Comparison of ENCODE assay signal across 19 mouse cellular contexts in the genomic region with DNA sequence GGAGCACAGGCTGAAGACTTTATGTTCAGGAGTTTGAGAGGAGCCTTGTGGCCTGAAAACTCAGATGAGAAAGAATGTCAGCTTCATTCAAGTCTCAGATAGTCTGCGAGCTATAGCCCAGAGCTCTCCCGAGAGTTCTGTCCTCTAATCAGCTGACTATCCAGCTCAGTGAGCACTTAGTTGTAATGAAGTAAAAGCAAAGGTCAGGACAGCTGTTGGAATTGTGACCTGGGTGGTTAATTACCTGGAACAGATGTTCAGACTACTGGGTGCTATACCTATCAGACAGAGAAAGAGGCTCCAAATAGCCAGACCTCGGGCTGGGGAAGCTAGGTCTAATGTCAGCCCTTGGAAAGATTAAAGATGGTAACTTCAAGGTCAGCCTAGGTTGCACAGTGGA. TPM values are rescaled to one million over a fixed set of nuclear protein-coding genes. Genes with fewer than 3 reads are reported as not detected.
DNase-seq lines count a peak whose midpoint lies in the region; ATAC-seq and TF ChIP-seq lines count a peak whose summit lies in the region.
"Had no signal": no experiment of that assay in that cellular context is flagged by ENCODE, and none has a peak within 500 bp of the region (broad histone marks: within the 10 kb centered on the region; RNA-seq: fewer than 3 reads in every experiment).

No protein-coding gene starts in this region.

- H3K9me3 ChIP-seq in heart, embryonic 12.5 days (replicated peaks): no peaks in the 10 kb centered on the region
- no peaks in the 10 kb centered on the region for H3K9me3 ChIP-seq in kidney, embryonic 15.5 days (replicated peaks)
- H3K9me3 ChIP-seq in forebrain, embryonic 11.5 days (ENCODE audit: control insufficient read depth, low read length): no peaks in the 10 kb centered on the region
- H3K9me3 ChIP-seq: embryonic facial prominence, embryonic 15.5 days; forebrain, embryonic 12.5 days; midbrain, embryonic 15.5 days had no signal

- no peak overlapping the region for H3K4me3 ChIP-seq in heart, embryonic 12.5 days
- H3K4me3 ChIP-seq in kidney, adult 2 months (ENCODE audit: insufficient read depth, low read depth, low read length): no peak overlapping the region
- H3K4me3 ChIP-seq in kidney, embryonic 15.5 days (replicated peaks): no peak overlapping the region
- no peak overlapping the region for H3K4me3 ChIP-seq in forebrain, embryonic 11.5 days (ENCODE audit: low read depth, low read length)
- H3K4me3 ChIP-seq: embryonic facial prominence, embryonic 15.5 days; forebrain, embryonic 12.5 days; midbrain, embryonic 15.5 days had no signal

- peaks cover 78% of the 10 kb centered on the region for H3K36me3 ChIP-seq in heart, embryonic 12.5 days
- H3K36me3 ChIP-seq in kidney, adult 2 months (ENCODE audit: control insufficient read depth, insufficient read depth, low read length): no peaks in the 10 kb centered on the region
- H3K36me3 ChIP-seq in kidney, embryonic 15.5 days: peaks cover 91% of the 10 kb centered on the region
- H3K36me3 ChIP-seq in forebrain, embryonic 11.5 days (ENCODE audit: control insufficient read depth, insufficient read depth, low read length): peaks cover 36% of the 10 kb centered on the region

- H3K27me3 ChIP-seq in heart, embryonic 12.5 days (replicated peaks): no peaks in the 10 kb centered on the region
- no peaks in the 10 kb centered on the region for H3K27me3 ChIP-seq in kidney, adult 2 months (replicated peaks; ENCODE audit: control insufficient read depth, insufficient read depth, low read length)
- H3K27me3 ChIP-seq in kidney, embryonic 15.5 days: no peaks in the 10 kb centered on the region
- no peaks in the 10 kb centered on the region for H3K27me3 ChIP-seq in forebrain, embryonic 11.5 days (ENCODE audit: control insufficient read depth, insufficient read depth, low read length)
- H3K27me3 ChIP-seq: embryonic facial prominence, embryonic 15.5 days; forebrain, embryonic 12.5 days; midbrain, embryonic 15.5 days had no signal

- H3K4me2 ChIP-seq in heart, embryonic 12.5 days: peak overlapping the region; percentile 25; the same call in 1 of the 2 replicates
- H3K4me2 ChIP-seq in kidney, embryonic 15.5 days: no peak overlapping the region
- H3K4me2 ChIP-seq in forebrain, embryonic 11.5 days (ENCODE audit: low read depth, low read length, severe bottlenecking): no peak overlapping the region
- H3K4me2 ChIP-seq: embryonic facial prominence, embryonic 15.5 days; forebrain, embryonic 12.5 days; lung, embryonic 14.5 days; midbrain, embryonic 15.5 days had no signal

- H3K9ac ChIP-seq in heart, embryonic 12.5 days: no peak overlapping the region
- no peak overlapping the region for H3K9ac ChIP-seq in kidney, embryonic 15.5 days
- no peak overlapping the region for H3K9ac ChIP-seq in forebrain, embryonic 11.5 days (ENCODE audit: low read length)
- H3K9ac ChIP-seq: embryonic facial prominence, embryonic 15.5 days; forebrain, embryonic 12.5 days; lung, embryonic 14.5 days; midbrain, embryonic 15.5 days had no signal

- H3K27ac ChIP-seq in heart, embryonic 12.5 days (ENCODE audit: poor library complexity, severe bottlenecking): peak overlapping the region; percentile 38
- peak overlapping the region; percentile 37; the same call in 1 of the 2 replicates for H3K27ac ChIP-seq in kidney, adult 2 months (ENCODE audit: insufficient read depth, low read depth, low read length)
- H3K27ac ChIP-seq in kidney, embryonic 15.5 days: no peak overlapping the region
- H3K27ac ChIP-seq in forebrain, embryonic 11.5 days (ENCODE audit: low read depth, low read length): no peak overlapping the region
- H3K27ac ChIP-seq: embryonic facial prominence, embryonic 15.5 days; forebrain, embryonic 12.5 days; hindbrain, postnatal 0 days; midbrain, embryonic 15.5 days had no signal

- no peak for DNase-seq in heart, postnatal 36 days
- peak; percentile 88 for DNase-seq in kidney, adult 2 months
- DNase-seq in ZHBTc4 (ENCODE audit: low read depth, low spot score): peak; percentile 6
- DNase-seq in kidney, postnatal 14 days: peak; percentile 63
- DNase-seq in frontal cortex, postnatal 10 days (ENCODE audit: low spot score in 2 of 2): no peak
- DNase-seq in forebrain, embryonic 11.5 days (ENCODE audit: low spot score): no peak
- DNase-seq: adrenal gland, adult 2 months; B cell, adult 2 months; cerebellum, adult 2 months; layer of hippocampus, adult 9-11 months; lung, embryonic 14.5 days had no signal

- H3K4me1 ChIP-seq in heart, embryonic 12.5 days (replicated peaks): peaks cover 82% of the 10 kb centered on the region
- H3K4me1 ChIP-seq in kidney, adult 2 months (ENCODE audit: control insufficient read depth, insufficient read depth, low read length): peaks cover 29% of the 10 kb centered on the region
- H3K4me1 ChIP-seq in kidney, embryonic 15.5 days: peaks cover 54% of the 10 kb centered on the region
- peaks cover 18% of the 10 kb centered on the region; the same call in 1 of the 2 replicates for H3K4me1 ChIP-seq in forebrain, embryonic 11.5 days (replicated peaks; ENCODE audit: control insufficient read depth, insufficient read depth, low read length)

- no peak for TF ChIP-seq CTCF in kidney, adult 2 months (conservative IDR thresholded peaks at IDR 0.05; ENCODE audit: insufficient read depth, insufficient read length, low read depth, low read length)

- no peak for TF ChIP-seq POLR2A in kidney, adult 2 months (IDR thresholded peaks at IDR 0.05; ENCODE audit: low read depth, low read length)

- intact Hi-C loops in heart, postnatal 36 days (cut with DNase I): no loop called here

- ATAC-seq in heart, embryonic 12.5 days (ENCODE audit: insufficient number of reproducible peaks, low FRiP score): no peak
- ATAC-seq in kidney, embryonic 15.5 days (replicated peaks; ENCODE audit: low FRiP score): no peak
- ATAC-seq in forebrain, embryonic 11.5 days (replicated peaks; ENCODE audit: low FRiP score): no peak
- ATAC-seq: hindbrain, postnatal 0 days; midbrain, embryonic 15.5 days had no signal

- WGBS in heart, embryonic 12.5 days: 50% methylated on average over 3 of the region's 3 CpGs
- WGBS in kidney, adult 2 months: 28% methylated on average over 3 of the region's 3 CpGs
- WGBS in kidney, embryonic 15.5 days: 30% methylated on average over 3 of the region's 3 CpGs
- WGBS in forebrain, embryonic 11.5 days: 55% methylated on average over 3 of the region's 3 CpGs

RNA-seq across cellular contexts. Expression of gene Pkm, which starts 7.8 kb away (rescaled TPM):
- polyA plus RNA-seq in heart, embryonic 12.5 days (2016; fragmentation: Nextera tagmentation; extraction: Ambion mirVana): 1,832 and 1,839 TPM in 2 replicates
- total RNA-seq in heart, postnatal 36 days (2021): 1,000 to 10,000 TPM; 1,087 to 1,168 TPM
- polyA plus RNA-seq in kidney, adult 2 months (2012; rRNA removed): 669 and 682 TPM in 2 replicates
- 1,267 and 1,340 TPM in 2 replicates for polyA plus RNA-seq in kidney, embryonic 15.5 days (2015; fragmentation: Nextera tagmentation; extraction: Ambion mirVana)
- 2,195 and 2,371 TPM in 2 replicates for polyA plus RNA-seq in forebrain, embryonic 11.5 days (2014; fragmentation: Nextera tagmentation; extraction: Ambion mirVana)

RNA-seq across cellular contexts. Expression of gene Gramd2, which starts 16.0 kb away (rescaled TPM):
- 0.32 TPM in 1 of 2 replicates, not detected in the other for polyA plus RNA-seq in heart, embryonic 12.5 days (2016; fragmentation: Nextera tagmentation; extraction: Ambion mirVana)
- not detected for total RNA-seq in heart, postnatal 36 days (2021)
- 0.31 and 0.53 TPM in 2 replicates for polyA plus RNA-seq in kidney, adult 2 months (2012; rRNA removed)
- 0.95 and 1.0 TPM in 2 replicates for polyA plus RNA-seq in kidney, embryonic 15.5 days (2015; fragmentation: Nextera tagmentation; extraction: Ambion mirVana)
- polyA plus RNA-seq in forebrain, embryonic 11.5 days (2014; fragmentation: Nextera tagmentation; extraction: Ambion mirVana): 0.40 and 0.48 TPM in 2 replicates
- total RNA-seq: granulocyte monocyte progenitor cell, adult 5-6 weeks; liver, adult 2 months had no signal

RNA-seq across cellular contexts. Expression of gene Parp6, which starts 46.9 kb away (rescaled TPM):
- 19.5 and 20.0 TPM in 2 replicates for polyA plus RNA-seq in heart, embryonic 12.5 days (2016; fragmentation: Nextera tagmentation; extraction: Ambion mirVana)
- 10 to 100 TPM; 16.8 to 21.9 TPM for total RNA-seq in heart, postnatal 36 days (2021)
- 15.3 and 19.1 TPM in 2 replicates for polyA plus RNA-seq in kidney, adult 2 months (2012; rRNA removed)
- polyA plus RNA-seq in kidney, embryonic 15.5 days (2015; fragmentation: Nextera tagmentation; extraction: Ambion mirVana): 22.9 and 27.6 TPM in 2 replicates
- polyA plus RNA-seq in forebrain, embryonic 11.5 days (2014; fragmentation: Nextera tagmentation; extraction: Ambion mirVana): 77.3 and 85.4 TPM in 2 replicates

Comparison
In these comparisons a context has a peak if more than half of its experiments do, and no peak if none do; other contexts are left out.
1. H3K27ac ChIP-seq: peak in heart, embryonic 12.5 days (single experiment) and kidney, adult 2 months (single experiment); none in kidney, embryonic 15.5 days (single experiment) and forebrain, embryonic 11.5 days (single experiment).
2. DNase-seq: peak in kidney, adult 2 months (single experiment), ZHBTc4 (single experiment) and kidney, postnatal 14 days (single experiment); none in heart, postnatal 36 days (0 of 2), frontal cortex, postnatal 10 days (0 of 2) and forebrain, embryonic 11.5 days (single experiment).